Mouse (Mus musculus): ENCODE measurements around the gene C2. TPM values are rescaled to one million over a fixed set of nuclear protein-coding genes. Genes with fewer than 3 reads are reported as not detected.
A peak's percentile ranks its signal among the peaks of the same experiment; 100 is the strongest.

The C2 gene
- total and polyA plus RNA-seq, 2 experiments = 82.1 to 101 TPM

DNA sequence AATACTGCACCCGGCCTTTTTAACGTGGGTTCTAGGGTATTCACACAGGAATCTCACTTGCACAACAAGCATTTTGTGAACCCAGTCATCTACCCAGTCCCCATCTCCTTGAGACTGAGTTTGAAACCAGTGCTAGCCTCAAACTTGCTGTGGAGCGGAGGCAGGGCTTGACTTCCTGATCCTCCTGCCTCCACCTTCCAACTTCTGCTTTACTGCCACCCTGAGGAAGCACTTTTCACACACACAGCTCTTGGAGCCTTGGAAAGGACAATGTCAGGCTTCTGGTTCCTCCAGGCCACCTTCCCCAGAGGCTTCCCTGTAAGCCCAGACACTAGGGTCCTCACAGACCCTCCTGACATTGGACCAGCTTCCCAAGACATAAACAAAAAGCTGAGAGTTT is 14.7 kb downstream of the C2 start:
- Histone ChIP-seq H3K36me3 (ENCODE audit: control insufficient read depth, insufficient read depth, low read length) (peaks cover 1% of the 10 kb centered on the region; the same call in 1 of the 2 replicates), H3K27ac (replicated peaks; ENCODE audit: insufficient read depth, low read depth, low read length) (no peak overlapping the region), H3K4me1 (ENCODE audit: control insufficient read depth, insufficient read depth, low read length) (peaks cover 21% of the 10 kb centered on the region), H3K27me3 (ENCODE audit: control insufficient read depth, insufficient read depth, low read length) (no peaks in the 10 kb centered on the region), H3K79me2 (ENCODE audit: control insufficient read depth, insufficient read depth, low read length) (no peaks in the 10 kb centered on the region; the same call in 1 of the 2 replicates), H3K4me3 (ENCODE audit: insufficient read depth, low read depth, low read length) (no peak overlapping the region), H3K9ac (ENCODE audit: low read depth, low read length) (no peak overlapping the region)
- no peak for DNase-seq (ENCODE audit: extremely low read depth, low read depth, low spot score)
- 68% methylated on average over 3 of the region's 3 CpGs for WGBS
- no peak for TF ChIP-seq POLR2A (IDR thresholded peaks at IDR 0.05; ENCODE audit: extremely low read depth, insufficient read depth, low read length)
- no peak for TF ChIP-seq CTCF (IDR thresholded peaks at IDR 0.05; ENCODE audit: low read depth, low read length)

DNA sequence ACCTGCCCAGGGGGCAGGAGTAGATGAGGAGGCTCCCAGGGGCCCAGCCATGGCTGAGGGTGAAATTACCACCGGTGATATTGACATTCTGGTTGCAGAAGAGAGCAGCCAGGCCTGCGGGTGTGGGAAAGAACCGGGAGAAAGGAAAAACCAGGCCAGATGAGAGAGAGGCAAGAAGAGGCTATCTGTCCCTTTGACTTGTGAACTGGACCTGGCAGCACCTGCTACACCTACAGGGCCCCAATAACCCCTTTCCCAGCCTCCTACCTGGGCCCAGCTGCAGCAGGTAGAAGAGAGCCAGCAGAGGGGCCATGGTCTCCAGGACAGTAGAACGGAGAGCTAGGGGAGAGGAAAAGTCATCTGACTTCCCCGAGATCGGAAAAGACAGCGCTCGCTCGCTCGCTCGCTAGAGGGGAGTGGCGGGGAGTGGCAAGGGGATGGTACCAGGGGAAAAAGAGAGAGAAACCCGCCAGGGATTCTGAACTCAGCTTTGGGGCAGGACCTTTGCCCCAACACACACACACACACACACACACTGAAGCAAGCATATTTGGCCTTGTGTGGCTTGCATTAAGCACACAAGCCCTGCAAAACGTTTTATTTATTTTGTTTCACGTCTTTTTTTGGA is 16.3 kb downstream of the C2 start, which contains the start of gene Gm20547:
Gene Gm20547, minus strand, starts transcription at position 360 of the 628 bp plus-strand sequence.
- H3K27ac ChIP-seq (replicated peaks; ENCODE audit: insufficient read depth, low read depth, low read length) = peak within 1 kb of the TSS; percentile 95
- peak within 1 kb of the TSS; percentile 72 for H3K4me3 ChIP-seq (ENCODE audit: insufficient read depth, low read depth, low read length)
- H3K79me2 ChIP-seq (ENCODE audit: control insufficient read depth, insufficient read depth, low read length) = no peaks in the 10 kb centered on the region; the same call in 1 of the 2 replicates
- H3K27me3 ChIP-seq (ENCODE audit: control insufficient read depth, insufficient read depth, low read length) = no peaks in the 10 kb centered on the region
- 0 out of 2 replicates have a peak, but pooled peaks have one; percentile 12 for TF ChIP-seq CTCF (IDR thresholded peaks at IDR 0.05; ENCODE audit: low read depth, low read length)
- peak; percentile 40; the same call in 1 of the 2 replicates for TF ChIP-seq POLR2A (IDR thresholded peaks at IDR 0.05; ENCODE audit: extremely low read depth, insufficient read depth, low read length)
- peak within 1 kb of the TSS; percentile 85 for H3K9ac ChIP-seq (ENCODE audit: low read depth, low read length)
- peak; percentile 87 for DNase-seq (ENCODE audit: extremely low read depth, low read depth, low spot score)
- 12% methylated on average over 15 of the region's 15 CpGs for WGBS
- peaks cover 15% of the 10 kb centered on the region for H3K4me1 ChIP-seq (ENCODE audit: control insufficient read depth, insufficient read depth, low read length)
- H3K36me3 ChIP-seq (ENCODE audit: control insufficient read depth, insufficient read depth, low read length) = peaks cover 6% of the 10 kb centered on the region

DNA sequence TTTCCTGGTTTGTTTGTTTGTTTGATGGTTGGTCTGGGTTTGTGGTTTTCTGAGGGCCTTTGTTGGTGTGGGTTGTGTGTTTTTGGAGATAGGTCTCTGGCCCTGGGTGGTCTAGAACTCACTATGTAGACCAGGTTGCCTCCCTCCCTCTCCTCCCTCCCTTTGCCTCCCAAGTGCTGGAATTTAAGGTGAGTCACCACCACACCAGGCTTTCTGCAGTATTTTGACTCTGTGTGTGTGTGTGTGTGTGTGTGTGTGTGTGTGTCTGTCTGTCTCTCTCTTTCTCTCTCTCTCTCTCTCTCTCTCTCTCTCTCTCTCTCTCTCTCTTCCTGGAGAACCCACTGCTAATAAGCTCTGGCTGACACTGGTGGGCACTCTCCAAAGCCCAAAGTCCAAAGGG is 16.9 kb downstream of the C2 start:
- H3K9ac ChIP-seq (ENCODE audit: low read depth, low read length) = peak overlapping the region; percentile 85
- H3K4me1 ChIP-seq (ENCODE audit: control insufficient read depth, insufficient read depth, low read length) = peaks cover 11% of the 10 kb centered on the region
- peak overlapping the region; percentile 95 for H3K27ac ChIP-seq (replicated peaks; ENCODE audit: insufficient read depth, low read depth, low read length)
- H3K36me3 ChIP-seq (ENCODE audit: control insufficient read depth, insufficient read depth, low read length) = peaks cover 6% of the 10 kb centered on the region
- no peak for TF ChIP-seq CTCF (IDR thresholded peaks at IDR 0.05; ENCODE audit: low read depth, low read length)
- no peak for TF ChIP-seq POLR2A (IDR thresholded peaks at IDR 0.05; ENCODE audit: extremely low read depth, insufficient read depth, low read length)
- H3K27me3 ChIP-seq (ENCODE audit: control insufficient read depth, insufficient read depth, low read length) = no peaks in the 10 kb centered on the region
- H3K79me2 ChIP-seq (ENCODE audit: control insufficient read depth, insufficient read depth, low read length) = no peaks in the 10 kb centered on the region; the same call in 1 of the 2 replicates
- peak overlapping the region; percentile 72 for H3K4me3 ChIP-seq (ENCODE audit: insufficient read depth, low read depth, low read length)
- DNase-seq (ENCODE audit: extremely low read depth, low read depth, low spot score) = no peak

DNA sequence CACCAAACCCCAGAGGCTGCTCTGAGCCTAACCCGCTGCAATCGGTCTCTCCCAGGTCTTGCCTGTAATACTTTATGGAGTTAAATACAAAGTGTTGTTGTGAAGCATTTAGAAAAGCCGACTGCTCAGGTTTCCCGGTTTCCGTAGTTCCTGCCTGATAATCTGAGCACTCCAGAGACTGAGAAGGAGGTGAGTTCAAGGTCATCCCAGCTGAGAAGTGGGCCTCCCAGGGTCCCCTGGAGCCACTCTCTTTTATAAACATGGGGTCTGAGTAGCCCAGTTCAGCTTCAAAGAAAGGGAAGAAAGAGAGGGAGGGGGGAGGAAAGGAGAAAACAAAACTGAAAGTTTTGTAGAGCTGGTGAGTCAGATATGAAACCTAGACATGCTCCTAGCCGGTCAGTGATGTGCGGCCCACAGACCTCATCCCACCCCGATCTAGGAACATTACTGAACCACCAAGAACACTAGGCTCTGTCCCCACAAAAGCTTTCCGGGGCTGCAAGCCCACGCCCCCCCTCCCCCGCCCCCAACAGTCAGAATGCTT is 18.7 kb downstream of the C2 start, which contains the start of gene Zbtb12:
Gene Zbtb12, plus strand, starts transcription at position 148 of the 544 bp plus-strand sequence.
- peaks cover 11% of the 10 kb centered on the region for H3K4me1 ChIP-seq (ENCODE audit: control insufficient read depth, insufficient read depth, low read length)
- H3K27me3 ChIP-seq (ENCODE audit: control insufficient read depth, insufficient read depth, low read length) = no peaks in the 10 kb centered on the region
- TF ChIP-seq POLR2A (IDR thresholded peaks at IDR 0.05; ENCODE audit: extremely low read depth, insufficient read depth, low read length) (no peak), CTCF (IDR thresholded peaks at IDR 0.05; ENCODE audit: low read depth, low read length) (no peak)
- DNase-seq (ENCODE audit: extremely low read depth, low read depth, low spot score) = no peak
- H3K4me3 ChIP-seq (ENCODE audit: insufficient read depth, low read depth, low read length) = peak within 1 kb of the TSS; percentile 14; the same call in 1 of the 2 replicates
- no peak within 1 kb of the TSS for H3K27ac ChIP-seq (replicated peaks; ENCODE audit: insufficient read depth, low read depth, low read length)
- H3K9ac ChIP-seq (ENCODE audit: low read depth, low read length) = peak within 1 kb of the TSS; percentile 48; the same call in 1 of the 2 replicates
- H3K79me2 ChIP-seq (ENCODE audit: control insufficient read depth, insufficient read depth, low read length) = no peaks in the 10 kb centered on the region; the same call in 1 of the 2 replicates
- WGBS = 70% methylated on average over 11 of the region's 11 CpGs
- peaks cover 14% of the 10 kb centered on the region for H3K36me3 ChIP-seq (ENCODE audit: control insufficient read depth, insufficient read depth, low read length)

DNA sequence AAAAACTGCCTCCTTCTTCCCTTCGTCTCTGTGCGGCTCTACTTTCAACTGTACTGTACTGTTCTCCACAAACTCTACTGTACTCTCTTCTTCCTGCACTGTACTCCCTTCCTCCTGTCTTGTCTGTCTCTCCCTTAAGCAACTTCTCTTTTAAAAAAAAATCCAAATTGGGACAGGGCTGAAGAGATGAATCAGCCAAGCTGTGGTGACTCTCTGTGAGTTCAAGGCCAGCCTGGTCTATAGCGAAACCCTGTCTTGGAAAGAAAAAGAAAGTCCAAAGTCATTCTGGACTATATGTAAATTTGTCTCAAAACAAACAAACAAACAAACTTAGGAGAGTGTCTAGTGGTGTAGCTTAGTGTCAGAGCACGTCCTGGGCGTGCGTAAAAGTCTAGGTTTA is 23.7 kb downstream of the C2 start:
- 87% methylated on average over 6 of the region's 6 CpGs for WGBS
- H3K79me2 ChIP-seq (ENCODE audit: control insufficient read depth, insufficient read depth, low read length) = no peaks in the 10 kb centered on the region
- no peak for TF ChIP-seq POLR2A (IDR thresholded peaks at IDR 0.05; ENCODE audit: extremely low read depth, insufficient read depth, low read length)
- no peak for TF ChIP-seq CTCF (IDR thresholded peaks at IDR 0.05; ENCODE audit: low read depth, low read length)
- H3K4me1 ChIP-seq (ENCODE audit: control insufficient read depth, insufficient read depth, low read length) = peaks cover 2% of the 10 kb centered on the region; the same call in 1 of the 2 replicates
- no peaks in the 10 kb centered on the region for H3K27me3 ChIP-seq (ENCODE audit: control insufficient read depth, insufficient read depth, low read length)
- no peak overlapping the region for H3K4me3 ChIP-seq (ENCODE audit: insufficient read depth, low read depth, low read length)
- DNase-seq (ENCODE audit: extremely low read depth, low read depth, low spot score) = no peak
- no peak overlapping the region for H3K9ac ChIP-seq (ENCODE audit: low read depth, low read length)
- H3K27ac ChIP-seq (replicated peaks; ENCODE audit: insufficient read depth, low read depth, low read length) = no peak overlapping the region
- H3K36me3 ChIP-seq (ENCODE audit: control insufficient read depth, insufficient read depth, low read length) = peaks cover 43% of the 10 kb centered on the region

Measured in liver, adult 2 months (tissue).